Mouse (Mus musculus): ENCODE results near the gene Fbxo2.

DNA sequence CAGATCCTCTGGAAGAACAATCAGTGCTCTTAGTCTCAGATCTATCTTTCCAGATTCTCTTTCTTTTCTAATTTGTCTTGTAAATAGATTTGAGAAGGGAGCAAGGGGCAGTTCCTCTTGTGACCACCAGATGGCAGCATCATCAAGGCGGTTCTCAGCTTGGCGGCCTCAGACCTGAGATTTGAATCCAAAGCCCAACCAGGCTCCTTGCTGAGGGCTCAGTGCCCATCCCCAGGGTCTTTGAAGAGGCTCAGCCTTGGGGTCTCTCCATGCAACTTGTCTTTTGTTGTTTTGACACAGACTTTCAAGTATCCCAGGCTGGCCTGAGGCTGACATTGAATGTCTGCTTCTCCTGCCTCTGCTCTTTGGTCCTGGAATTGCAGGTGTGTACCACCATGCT is 10.4 kb downstream of the Fbxo2 start:
- TF ChIP-seq CTCF (conservative IDR thresholded peaks at IDR 0.05 in 1 of 2, IDR thresholded peaks at IDR 0.05 in 1 of 2; ENCODE audit: low read depth in 2 of 2, low read length in 2 of 2) (peak; percentile 92 to 97), POLR2A (IDR thresholded peaks at IDR 0.05; ENCODE audit: low read depth, low read length) (no peak)
